Mouse (Mus musculus): ENCODE measurements around the gene Tmppe.
A peak's percentile ranks its signal among the peaks of the same experiment; 100 is the strongest.

DNA sequence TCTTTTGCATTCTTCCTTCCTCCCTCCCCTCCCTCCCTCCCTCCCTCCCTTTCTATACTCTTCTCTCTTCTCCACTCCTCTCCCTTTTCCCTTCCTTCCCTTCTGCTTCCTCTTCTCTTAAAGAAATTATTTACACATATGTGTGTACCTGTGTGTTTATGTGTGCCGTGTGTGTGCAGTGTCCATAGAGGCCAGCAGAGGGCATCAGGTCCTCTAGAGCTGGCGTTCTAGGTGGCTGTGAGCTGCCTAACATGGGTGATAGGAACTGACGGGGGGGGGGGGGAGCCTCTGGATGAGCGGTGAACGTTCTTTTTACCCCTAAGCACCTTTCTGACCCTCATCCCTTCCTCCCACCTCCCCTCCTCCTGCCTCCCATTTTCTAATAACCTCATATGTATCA is 10.4 kb downstream of the Tmppe start:
- TF ChIP-seq CTCF (IDR thresholded peaks at IDR 0.05; ENCODE audit: control insufficient read depth, insufficient read depth, insufficient replicate concordance, low read depth, low read length) = peak; percentile 34; the same call in 1 of the 2 replicates
- no peak for TF ChIP-seq POLR2A (IDR thresholded peaks at IDR 0.05; ENCODE audit: control insufficient read depth, low read depth, low read length)

All from testis, adult 2 months (tissue).